Mouse (Mus musculus) heart, embryonic 10.5 days (tissue): Measurements from ENCODE around the gene Tspyl2. TPM values are rescaled to one million over a fixed set of nuclear protein-coding genes. Genes with fewer than 3 reads are reported as not detected.
"Not testable (repeated sequence)": the region's sequence is repeated elsewhere in the genome, so short reads cannot be mapped to it uniquely, and the experiment has no call there.

ENCODE experiments used
- DNase-seq: peaks from one replicate; pipeline ENCODE4 v3.0.0-alpha.2; 2017; ENCODE audit warnings: low spot score
- H3K27ac ChIP-seq: fragments of 300-500 bp; sonication (generic); 2 replicates; pipeline ENCODE4 v1.5.1; 2016; ENCODE audit warnings: mild to moderate bottlenecking
- H3K27me3 ChIP-seq: fragments of 300-500 bp; sonication (generic); 2 replicates; pipeline ENCODE4 v1.6.1; 2016; ENCODE audit warnings: mild to moderate bottlenecking; ENCODE audit not compliant: poor library complexity, insufficient read depth, severe bottlenecking
- H3K36me3 ChIP-seq: fragments of 300-500 bp; sonication (generic); 2 replicates; pipeline ENCODE4 v1.6.1; 2016; ENCODE audit warnings: mild to moderate bottlenecking, moderate library complexity
- H3K4me1 ChIP-seq: fragments of 300-500 bp; sonication (generic); 2 replicates; pipeline ENCODE4 v1.6.1; 2016; ENCODE audit warnings: mild to moderate bottlenecking
- H3K4me3 ChIP-seq: fragments of 300-500 bp; sonication (generic); 2 replicates; pipeline ENCODE4 v1.5.1; 2016; ENCODE audit warnings: mild to moderate bottlenecking, moderate library complexity
- H3K9me3 ChIP-seq: fragments of 300-500 bp; sonication (generic); 2 replicates; pipeline ENCODE4 v1.6.1; 2016; ENCODE audit warnings: mild to moderate bottlenecking, moderate library complexity
- WGBS: fragments of 180-500 bp; shearing (Covaris S2); methylation state at CpG from one replicate; pipeline ENCODE4 v1.1.7; 2016; 5-methylcytosine and 5-hydroxymethylcytosine counted together
- polyA plus RNA-seq: library from polyadenylated mRNA; unstranded; fragments of >200 nt; fragmentation: Nextera tagmentation; extraction: Ambion mirVana; gene quantifications from 2 replicates; pipeline ENCODE4 v1.2.1, GENCODE M21; 2016

The Tspyl2 gene
- polyA plus RNA-seq, 1 experiment from 2014 or later, result 29.2 TPM

GRCm38 (mm10) chrX:152327689-152328052 lies 14.6 kb downstream of the Tspyl2 start:
- H3K27ac ChIP-seq, result peak overlapping the region; percentile 53; the same call in 1 of the 2 replicates
- 22% methylated on average over 8 of the region's 8 CpGs for WGBS
- peaks cover 46% of the 10 kb centered on the region; the same call in 1 of the 2 replicates for H3K27me3 ChIP-seq
- H3K4me3 ChIP-seq, result peak overlapping the region; percentile 61
- no peak for DNase-seq
- H3K36me3 ChIP-seq, result no peaks in the 10 kb centered on the region
- no peaks in the 10 kb centered on the region for H3K9me3 ChIP-seq
- no peaks in the 10 kb centered on the region for H3K4me1 ChIP-seq

GRCm38 (mm10) chrX:152326996-152327688 lies 15.1 kb downstream of the Tspyl2 start, which contains the start of gene Kantr:
Kantr (minus strand) TSS chrX:152327495.
- Histone ChIP-seq H3K4me3 (peak within 1 kb of the TSS; percentile 61), H3K9me3 (no peaks in the 10 kb centered on the region), H3K36me3 (no peaks in the 10 kb centered on the region), H3K27ac (peak within 1 kb of the TSS; percentile 80), H3K4me1 (no peaks in the 10 kb centered on the region), H3K27me3 (peaks cover 46% of the 10 kb centered on the region; the same call in 1 of the 2 replicates)
- peak; percentile 89 for DNase-seq
- WGBS, result 12% methylated on average over 29 of the region's 29 CpGs

GRCm38 (mm10) chrX:152323584-152323983 lies 18.6 kb downstream of the Tspyl2 start:
- H3K27ac ChIP-seq, result no peak overlapping the region
- WGBS, result 86% methylated on average over 1 of the region's 1 CpGs
- peaks cover 42% of the 10 kb centered on the region; the same call in 1 of the 2 replicates for H3K27me3 ChIP-seq
- H3K36me3 ChIP-seq, result no peaks in the 10 kb centered on the region
- H3K4me3 ChIP-seq, result no peak overlapping the region
- DNase-seq, result no peak
- H3K9me3 ChIP-seq, result no peaks in the 10 kb centered on the region
- no peaks in the 10 kb centered on the region for H3K4me1 ChIP-seq

- no peak overlapping the region for H3K4me3 ChIP-seq
- no peak overlapping the region for H3K27ac ChIP-seq
- H3K27me3 ChIP-seq, result peaks cover 34% of the 10 kb centered on the region; the same call in 1 of the 2 replicates
- H3K9me3 ChIP-seq, result no peaks in the 10 kb centered on the region
- DNase-seq, result no peak
- WGBS, result 64% methylated on average over 2 of the region's 2 CpGs
- H3K4me1 ChIP-seq, result no peaks in the 10 kb centered on the region
- H3K36me3 ChIP-seq, result no peaks in the 10 kb centered on the region
These were observed 19.4 kb downstream of the Tspyl2 start for GRCm38 (mm10) chrX:152322776-152323175.

GRCm38 (mm10) chrX:152320535-152320934 lies 21.7 kb downstream of the Tspyl2 start:
- H3K36me3 ChIP-seq, result no peaks in the 10 kb centered on the region
- H3K27ac ChIP-seq, result no peak overlapping the region
- no peak for DNase-seq
- no peaks in the 10 kb centered on the region for H3K9me3 ChIP-seq
- no peaks in the 10 kb centered on the region for H3K4me1 ChIP-seq
- H3K27me3 ChIP-seq, result peaks cover 16% of the 10 kb centered on the region; the same call in 1 of the 2 replicates
- 80% methylated on average over 4 of the region's 4 CpGs for WGBS
- H3K4me3 ChIP-seq, result no peak overlapping the region

GRCm38 (mm10) chrX:152307942-152308341 lies 34.3 kb downstream of the Tspyl2 start:
- Histone ChIP-seq H3K27me3 (peaks cover 4% of the 10 kb centered on the region; the same call in 1 of the 2 replicates), H3K4me3 (no peak overlapping the region), H3K9me3 (no peaks in the 10 kb centered on the region), H3K4me1 (no peaks in the 10 kb centered on the region), H3K36me3 (no peaks in the 10 kb centered on the region), H3K27ac (no peak overlapping the region)
- WGBS, result 57% methylated on average over 2 of the region's 2 CpGs
- DNase-seq, result no peak

GRCm38 (mm10) chrX:152307371-152307770 lies 34.9 kb downstream of the Tspyl2 start:
- Histone ChIP-seq H3K4me1 (no peaks in the 10 kb centered on the region), H3K9me3 (no peaks in the 10 kb centered on the region), H3K4me3 (no peak overlapping the region), H3K27me3 (peaks cover 4% of the 10 kb centered on the region; the same call in 1 of the 2 replicates), H3K27ac (no peak overlapping the region), H3K36me3 (no peaks in the 10 kb centered on the region)
- DNase-seq, result peak; percentile 83

GRCm38 (mm10) chrX:152306224-152306623 lies 36.0 kb downstream of the Tspyl2 start:
- WGBS, result 78% methylated on average over 2 of the region's 2 CpGs
- DNase-seq, result no peak
- Histone ChIP-seq H3K4me3 (no peak overlapping the region), H3K36me3 (no peaks in the 10 kb centered on the region), H3K4me1 (no peaks in the 10 kb centered on the region), H3K9me3 (no peaks in the 10 kb centered on the region), H3K27me3 (peaks cover 4% of the 10 kb centered on the region; the same call in 1 of the 2 replicates), H3K27ac (no peak overlapping the region)

GRCm38 (mm10) chrX:152287026-152287425 lies 55.2 kb downstream of the Tspyl2 start:
- not testable (repeated sequence) for H3K27ac ChIP-seq, H3K36me3 ChIP-seq, H3K27me3 ChIP-seq, H3K4me1 ChIP-seq, DNase-seq, H3K4me3 ChIP-seq, H3K9me3 ChIP-seq
- 59% methylated on average over 1 of the region's 1 CpGs for WGBS

Other genes starting within 250 kb of the Tspyl2 start
- 7.7 and 17.3 TPM in 2 replicates for gene Iqsec2, start 198.2 kb downstream of the Tspyl2 start, polyA plus RNA-seq
- gene Kdm5c, start 109.4 kb downstream of the Tspyl2 start, polyA plus RNA-seq, result 44.0 and 59.4 TPM in 2 replicates
- gene Kantr, start 14.9 kb downstream of the Tspyl2 start, polyA plus RNA-seq, result 9.2 and 15.3 TPM in 2 replicates
- gene Gpr173, start 26.3 kb upstream of the Tspyl2 start, polyA plus RNA-seq, result 2.2 and 3.0 TPM in 2 replicates
- not detected in 2 replicates for gene Cldn34a, start 220.9 kb upstream of the Tspyl2 start, polyA plus RNA-seq